Mouse (Mus musculus): ENCODE results near the gene Pip4k2a. TPM values are rescaled to one million over a fixed set of nuclear protein-coding genes. Genes with fewer than 3 reads are reported as not detected.

The Pip4k2a gene
- polyA plus RNA-seq, 1 experiment from 2014 or later, result 7.5 TPM

- ATAC-seq (ENCODE audit: insufficient number of reproducible peaks, insufficient read depth, low FRiP score, low TSS enrichment, low read depth), result no peak
These were observed 20.6 kb downstream of the Pip4k2a start for GRCm38 (mm10) chr2:18977201-18977805.

GRCm38 (mm10) chr2:18976175-18976574 is 21.8 kb downstream of the Pip4k2a start:
- H3K4me1 ChIP-seq, result peaks cover 11% of the 10 kb centered on the region; the same call in 1 of the 2 replicates
- WGBS, result 94% methylated on average over 2 of the region's 2 CpGs
- ATAC-seq (ENCODE audit: insufficient number of reproducible peaks, insufficient read depth, low FRiP score, low TSS enrichment, low read depth), result no peak

More at GRCm38 (mm10) chr2:18977201-18977805, 20.6 kb downstream of the Pip4k2a start:
- H3K9ac ChIP-seq, result no peak overlapping the region
- H3K4me1 ChIP-seq, result peaks cover 11% of the 10 kb centered on the region; the same call in 1 of the 2 replicates
- H3K36me3 ChIP-seq, result no peaks in the 10 kb centered on the region
- H3K9me3 ChIP-seq, result peaks cover 6% of the 10 kb centered on the region
- 81% methylated on average over 10 of the region's 10 CpGs for WGBS
- no peak overlapping the region for H3K4me3 ChIP-seq
- H3K4me2 ChIP-seq, result no peak overlapping the region
- H3K27ac ChIP-seq, result no peak overlapping the region
- H3K27me3 ChIP-seq, result no peaks in the 10 kb centered on the region

GRCm38 (mm10) chr2:18974882-18975645 is 22.9 kb downstream of the Pip4k2a start:
- no peak for ATAC-seq (ENCODE audit: insufficient number of reproducible peaks, insufficient read depth, low FRiP score, low TSS enrichment, low read depth)
- Histone ChIP-seq H3K27ac (no peak overlapping the region), H3K36me3 (no peaks in the 10 kb centered on the region), H3K4me2 (no peak overlapping the region), H3K4me1 (peaks cover 10% of the 10 kb centered on the region; the same call in 1 of the 2 replicates), H3K4me3 (no peak overlapping the region), H3K9ac (no peak overlapping the region), H3K27me3 (no peaks in the 10 kb centered on the region), H3K9me3 (peaks cover 6% of the 10 kb centered on the region)
- 46% methylated on average over 4 of the region's 4 CpGs for WGBS

More at GRCm38 (mm10) chr2:18976175-18976574, 21.8 kb downstream of the Pip4k2a start:
- no peaks in the 10 kb centered on the region for H3K36me3 ChIP-seq
- H3K27ac ChIP-seq, result no peak overlapping the region
- H3K27me3 ChIP-seq, result no peaks in the 10 kb centered on the region
- H3K9ac ChIP-seq, result no peak overlapping the region
- peaks cover 6% of the 10 kb centered on the region for H3K9me3 ChIP-seq
- H3K4me3 ChIP-seq, result no peak overlapping the region
- H3K4me2 ChIP-seq, result no peak overlapping the region

GRCm38 (mm10) chr2:18971564-18971963 is 26.4 kb downstream of the Pip4k2a start:
- no peak overlapping the region for H3K9ac ChIP-seq
- H3K27ac ChIP-seq, result no peak overlapping the region
- no peak overlapping the region for H3K4me2 ChIP-seq
- no peaks in the 10 kb centered on the region for H3K36me3 ChIP-seq
- no peaks in the 10 kb centered on the region for H3K27me3 ChIP-seq
- H3K9me3 ChIP-seq, result peaks cover 6% of the 10 kb centered on the region
- ATAC-seq (ENCODE audit: insufficient number of reproducible peaks, insufficient read depth, low FRiP score, low TSS enrichment, low read depth), result no peak
- H3K4me3 ChIP-seq, result no peak overlapping the region
- WGBS, result 84% methylated on average over 3 of the region's 3 CpGs
- 0 out of 2 replicates have a peak, but pooled peaks cover 5% of the 10 kb centered on the region for H3K4me1 ChIP-seq

- Histone ChIP-seq H3K9me3 (peaks cover 6% of the 10 kb centered on the region), H3K4me3 (no peak overlapping the region), H3K27me3 (no peaks in the 10 kb centered on the region), H3K36me3 (no peaks in the 10 kb centered on the region), H3K9ac (no peak overlapping the region), H3K4me2 (no peak overlapping the region), H3K27ac (no peak overlapping the region), H3K4me1 (0 out of 2 replicates have a peak, but pooled peaks cover 4% of the 10 kb centered on the region)
- no peak for ATAC-seq (ENCODE audit: insufficient number of reproducible peaks, insufficient read depth, low FRiP score, low TSS enrichment, low read depth)
- 77% methylated on average over 2 of the region's 2 CpGs for WGBS
These were observed 27.5 kb downstream of the Pip4k2a start for GRCm38 (mm10) chr2:18970461-18970860.

GRCm38 (mm10) chr2:18969066-18969681 is 28.8 kb downstream of the Pip4k2a start:
- no peak overlapping the region for H3K27ac ChIP-seq
- no peaks in the 10 kb centered on the region for H3K36me3 ChIP-seq
- H3K4me1 ChIP-seq, result no peaks in the 10 kb centered on the region
- 86% methylated on average over 5 of the region's 5 CpGs for WGBS
- H3K9me3 ChIP-seq, result peaks cover 6% of the 10 kb centered on the region
- H3K9ac ChIP-seq, result no peak overlapping the region
- H3K4me2 ChIP-seq, result no peak overlapping the region
- H3K27me3 ChIP-seq, result no peaks in the 10 kb centered on the region
- no peak for ATAC-seq (ENCODE audit: insufficient number of reproducible peaks, insufficient read depth, low FRiP score, low TSS enrichment, low read depth)
- no peak overlapping the region for H3K4me3 ChIP-seq

GRCm38 (mm10) chr2:18967451-18968063 is 30.4 kb downstream of the Pip4k2a start:
- no peak for ATAC-seq (ENCODE audit: insufficient number of reproducible peaks, insufficient read depth, low FRiP score, low TSS enrichment, low read depth)
- 86% methylated on average over 5 of the region's 5 CpGs for WGBS

GRCm38 (mm10) chr2:18966566-18966965 is 31.4 kb downstream of the Pip4k2a start:
- H3K4me1 ChIP-seq, result peaks cover 9% of the 10 kb centered on the region
- no peaks in the 10 kb centered on the region for H3K36me3 ChIP-seq
- no peak overlapping the region for H3K4me2 ChIP-seq
- no peak overlapping the region for H3K9ac ChIP-seq
- 92% methylated on average over 5 of the region's 5 CpGs for WGBS
- no peak for ATAC-seq (ENCODE audit: insufficient number of reproducible peaks, insufficient read depth, low FRiP score, low TSS enrichment, low read depth)
- H3K4me3 ChIP-seq, result no peak overlapping the region
- no peak overlapping the region for H3K27ac ChIP-seq
- no peaks in the 10 kb centered on the region for H3K9me3 ChIP-seq
- no peaks in the 10 kb centered on the region for H3K27me3 ChIP-seq

More at GRCm38 (mm10) chr2:18967451-18968063, 30.4 kb downstream of the Pip4k2a start:
- Histone ChIP-seq H3K9me3 (peaks cover 1% of the 10 kb centered on the region; the same call in 1 of the 2 replicates), H3K27me3 (no peaks in the 10 kb centered on the region), H3K4me2 (no peak overlapping the region), H3K4me1 (peaks cover 9% of the 10 kb centered on the region), H3K36me3 (no peaks in the 10 kb centered on the region), H3K9ac (no peak overlapping the region), H3K4me3 (no peak overlapping the region), H3K27ac (no peak overlapping the region)

- 94% methylated on average over 2 of the region's 2 CpGs for WGBS
- Histone ChIP-seq H3K36me3 (no peaks in the 10 kb centered on the region), H3K9ac (no peak overlapping the region), H3K4me2 (no peak overlapping the region), H3K4me3 (no peak overlapping the region), H3K9me3 (no peaks in the 10 kb centered on the region), H3K27ac (no peak overlapping the region), H3K27me3 (no peaks in the 10 kb centered on the region), H3K4me1 (peaks cover 9% of the 10 kb centered on the region)
- ATAC-seq (ENCODE audit: insufficient number of reproducible peaks, insufficient read depth, low FRiP score, low TSS enrichment, low read depth), result no peak
These were observed 32.0 kb downstream of the Pip4k2a start for GRCm38 (mm10) chr2:18965950-18966349.

- peaks cover 14% of the 10 kb centered on the region for H3K4me1 ChIP-seq
- WGBS, result 57% methylated on average over 3 of the region's 3 CpGs
- ATAC-seq (ENCODE audit: insufficient number of reproducible peaks, insufficient read depth, low FRiP score, low TSS enrichment, low read depth), result no peak
These were observed 32.8 kb downstream of the Pip4k2a start for GRCm38 (mm10) chr2:18965108-18965507.

GRCm38 (mm10) chr2:18963286-18964040 is 34.5 kb downstream of the Pip4k2a start:
- Histone ChIP-seq H3K9me3 (no peaks in the 10 kb centered on the region), H3K27me3 (no peaks in the 10 kb centered on the region), H3K4me3 (no peak overlapping the region), H3K4me1 (peaks cover 14% of the 10 kb centered on the region), H3K4me2 (no peak overlapping the region), H3K27ac (no peak overlapping the region), H3K36me3 (no peaks in the 10 kb centered on the region), H3K9ac (no peak overlapping the region)
- ATAC-seq (ENCODE audit: insufficient number of reproducible peaks, insufficient read depth, low FRiP score, low TSS enrichment, low read depth), result no peak
- 69% methylated on average over 13 of the region's 13 CpGs for WGBS

More at GRCm38 (mm10) chr2:18965108-18965507, 32.8 kb downstream of the Pip4k2a start:
- Histone ChIP-seq H3K36me3 (no peaks in the 10 kb centered on the region), H3K9me3 (no peaks in the 10 kb centered on the region), H3K4me2 (no peak overlapping the region), H3K27ac (no peak overlapping the region), H3K27me3 (no peaks in the 10 kb centered on the region), H3K4me3 (no peak overlapping the region), H3K9ac (no peak overlapping the region)
